ENCODE assay signal across 8 mouse cellular contexts in genomic region chr2:118677817-118678216, GRCm38 (mm10). TPM values are rescaled to one million over a fixed set of nuclear protein-coding genes. Genes with fewer than 3 reads are reported as not detected.
DNase-seq lines count a peak whose midpoint lies in the region; ATAC-seq lines count a peak whose summit lies in the region.

No protein-coding gene starts in this region.

- H3K9me3 ChIP-seq in kidney, embryonic 14.5 days (ENCODE audit: control insufficient read depth, low read length) = no peaks in the 10 kb centered on the region
- H3K9me3 ChIP-seq in embryonic facial prominence, embryonic 10.5 days = no peaks in the 10 kb centered on the region
- no peaks in the 10 kb centered on the region for H3K9me3 ChIP-seq in midbrain, embryonic 15.5 days

- no peaks in the 10 kb centered on the region for H3K36me3 ChIP-seq in kidney, embryonic 14.5 days (ENCODE audit: control insufficient read depth, insufficient read depth, low read length)
- H3K36me3 ChIP-seq in embryonic facial prominence, embryonic 10.5 days (replicated peaks) = no peaks in the 10 kb centered on the region
- 0 out of 2 replicates have a peak, but pooled peaks cover 2% of the 10 kb centered on the region for H3K36me3 ChIP-seq in midbrain, embryonic 15.5 days (replicated peaks)

- H3K27ac ChIP-seq in kidney, embryonic 14.5 days (ENCODE audit: low read depth, low read length) = no peak overlapping the region
- no peak overlapping the region for H3K27ac ChIP-seq in embryonic facial prominence, embryonic 10.5 days (replicated peaks)
- no peak overlapping the region for H3K27ac ChIP-seq in midbrain, embryonic 15.5 days

- ATAC-seq in kidney, embryonic 14.5 days (ENCODE audit: low FRiP score, low TSS enrichment) = peak; percentile 38; the same call in 1 of the 2 replicates
- peak; percentile 41 for ATAC-seq in midbrain, embryonic 15.5 days (replicated peaks)

- peak overlapping the region; percentile 51 for H3K4me3 ChIP-seq in kidney, embryonic 14.5 days (ENCODE audit: low read length)
- peak overlapping the region; percentile 64 for H3K4me3 ChIP-seq in embryonic facial prominence, embryonic 10.5 days
- peak overlapping the region; percentile 52 for H3K4me3 ChIP-seq in midbrain, embryonic 15.5 days

- 9% methylated on average over 4 of the region's 4 CpGs for WGBS in kidney, embryonic 14.5 days
- WGBS in embryonic facial prominence, embryonic 10.5 days = 9% methylated on average over 4 of the region's 4 CpGs
- 16% methylated on average over 4 of the region's 4 CpGs for WGBS in midbrain, embryonic 15.5 days

- peak overlapping the region; percentile 93 for H3K4me2 ChIP-seq in kidney, embryonic 14.5 days (replicated peaks; ENCODE audit: low read depth, low read length)
- H3K4me2 ChIP-seq in midbrain, embryonic 15.5 days = peak overlapping the region; percentile 97

- peaks cover 9% of the 10 kb centered on the region; the same call in 1 of the 2 replicates for H3K4me1 ChIP-seq in kidney, embryonic 14.5 days (ENCODE audit: control insufficient read depth, insufficient read depth, low read length)
- H3K4me1 ChIP-seq in embryonic facial prominence, embryonic 10.5 days = peaks cover 31% of the 10 kb centered on the region
- peaks cover 16% of the 10 kb centered on the region for H3K4me1 ChIP-seq in midbrain, embryonic 15.5 days

- no peak overlapping the region for H3K9ac ChIP-seq in kidney, embryonic 14.5 days (ENCODE audit: low read depth, low read length)
- no peak overlapping the region for H3K9ac ChIP-seq in midbrain, embryonic 15.5 days

- no peak for DNase-seq in kidney, postnatal 10 days
- DNase-seq in embryonic facial prominence, embryonic 10.5 days (ENCODE audit: low spot score) = no peak
- DNase-seq in kidney, postnatal 14 days = peak; percentile 33
- no peak for DNase-seq in spleen, adult 18-20 months
- DNase-seq in T-cell, adult 2 months (ENCODE audit: low spot score) = no peak
- DNase-seq in gastrocnemius, postnatal 4 days (ENCODE audit: low spot score in 2 of 2) = no peak

- H3K27me3 ChIP-seq in kidney, embryonic 14.5 days (ENCODE audit: control insufficient read depth, insufficient read depth, low read length) = peaks cover 49% of the 10 kb centered on the region
- peaks cover 88% of the 10 kb centered on the region for H3K27me3 ChIP-seq in embryonic facial prominence, embryonic 10.5 days (replicated peaks; ENCODE audit: low read depth, poor library complexity, severe bottlenecking)
- peaks cover 49% of the 10 kb centered on the region for H3K27me3 ChIP-seq in midbrain, embryonic 15.5 days (replicated peaks)

RNA-seq across cellular contexts. Expression of gene Pak6, which starts 14.7 kb away (rescaled TPM):
- polyA plus RNA-seq in kidney, embryonic 14.5 days (2014; fragmentation: Nextera tagmentation; extraction: Ambion mirVana) = 0.54 and 0.90 TPM in 2 replicates
- 0.45 and 0.72 TPM in 2 replicates for polyA plus RNA-seq in embryonic facial prominence, embryonic 10.5 days (2016; fragmentation: Nextera tagmentation; extraction: Ambion mirVana)
- 67.8 and 69.1 TPM in 2 replicates for polyA plus RNA-seq in midbrain, embryonic 15.5 days (2015; fragmentation: Nextera tagmentation; extraction: Ambion mirVana)
- total RNA-seq in gastrocnemius, postnatal 4 days (2021) = under 1 TPM; 0.29 to 0.52 TPM

RNA-seq across cellular contexts. Expression of gene Ankrd63, which starts 25.9 kb away (rescaled TPM):
- 0.24 and 0.65 TPM in 2 replicates for polyA plus RNA-seq in kidney, embryonic 14.5 days (2014; fragmentation: Nextera tagmentation; extraction: Ambion mirVana)
- polyA plus RNA-seq in embryonic facial prominence, embryonic 10.5 days (2016; fragmentation: Nextera tagmentation; extraction: Ambion mirVana) = not detected in 2 replicates
- polyA plus RNA-seq in midbrain, embryonic 15.5 days (2015; fragmentation: Nextera tagmentation; extraction: Ambion mirVana) = not detected in 2 replicates
- total RNA-seq in gastrocnemius, postnatal 4 days (2021) = under 1 TPM in 1 of 2 experiments, not detected in 1; 0.08 TPM

RNA-seq across cellular contexts. Expression of gene Plcb2, which starts 50.4 kb away (rescaled TPM):
- polyA plus RNA-seq in kidney, embryonic 14.5 days (2014; fragmentation: Nextera tagmentation; extraction: Ambion mirVana) = 1.7 and 1.9 TPM in 2 replicates
- 0.41 and 0.44 TPM in 2 replicates for polyA plus RNA-seq in embryonic facial prominence, embryonic 10.5 days (2016; fragmentation: Nextera tagmentation; extraction: Ambion mirVana)
- 0.43 and 0.71 TPM in 2 replicates for polyA plus RNA-seq in midbrain, embryonic 15.5 days (2015; fragmentation: Nextera tagmentation; extraction: Ambion mirVana)
- total RNA-seq in gastrocnemius, postnatal 4 days (2021) = 1 to 10 TPM; 1.1 to 1.3 TPM

Comparison
In these comparisons a context has a peak if more than half of its experiments do, and no peak if none do; other contexts are left out.
1. RNA of gene Pak6, which starts 14.7 kb away (polyA plus RNA-seq): 67.8 to 69.1 TPM in midbrain, embryonic 15.5 days; 0.54 to 0.90 TPM in kidney, embryonic 14.5 days and 0.45 to 0.72 TPM in embryonic facial prominence, embryonic 10.5 days; every median in the first group is over 10 times any median in the second.
2. Peak in every context shown above with its lines, with median percentiles within 50 percentile points of each other: H3K4me3 ChIP-seq.